Mouse (Mus musculus) liver, postnatal 0 days (tissue): ENCODE measurements around the gene Fermt2.

Source experiments
- CTCF ChIP-seq: sonication (generic); IDR thresholded peaks from 2 replicates; pipeline ENCODE4 v1.5.1; 2016; ENCODE audit warnings: antibody characterized with exemption, low read depth
- EP300 ChIP-seq: IDR thresholded peaks from 2 replicates; pipeline ENCODE4 v1.6.1; 2016; ENCODE audit warnings: antibody characterized with exemption, low read depth, mild to moderate bottlenecking

GRCm38 (mm10) chr14:45559018-45559417, 29.1 kb upstream of the Fermt2 start:
- TF ChIP-seq CTCF = no peak
- TF ChIP-seq EP300 = no peak
